Mouse (Mus musculus) megakaryocyte, embryonic 14.5 days (primary cell): Measurements from ENCODE around the gene Slc5a2.

Experiments used
- FLI1 ChIP-seq: IDR thresholded peaks from 2 replicates; pipeline ENCODE4 v1.6.1; 2012; ENCODE audit warnings: low read length, inconsistent platforms, mixed read lengths
- GATA1 ChIP-seq: IDR thresholded peaks from 3 replicates; pipeline ENCODE4 v1.6.1; 2012; ENCODE audit warnings: mixed read lengths, low read length, inconsistent platforms, borderline replicate concordance

DNA sequence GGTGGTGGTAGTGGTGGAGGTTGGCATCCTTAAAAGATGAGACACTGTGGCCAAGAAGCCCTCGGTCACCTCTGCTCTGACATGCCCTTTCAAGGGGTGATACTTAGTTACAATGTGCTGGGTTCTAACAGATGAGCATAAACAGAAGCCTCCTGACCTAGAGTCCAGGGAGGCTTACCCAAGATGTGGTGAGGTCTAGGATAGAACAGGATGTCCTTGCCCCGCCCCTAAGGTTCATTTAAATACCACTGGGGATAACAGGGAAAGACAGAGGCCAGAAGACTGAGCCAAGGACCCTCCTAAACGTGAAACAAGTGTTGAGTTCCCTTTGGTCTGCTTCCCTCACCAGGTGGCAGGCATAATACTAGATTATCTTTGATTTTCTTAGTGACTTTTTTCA is 31.1 kb downstream of the Slc5a2 start:
- TF ChIP-seq FLI1 (no peak), GATA1 (no peak)
